ENCODE assay signal across 28 mouse cellular contexts in the genomic region with DNA sequence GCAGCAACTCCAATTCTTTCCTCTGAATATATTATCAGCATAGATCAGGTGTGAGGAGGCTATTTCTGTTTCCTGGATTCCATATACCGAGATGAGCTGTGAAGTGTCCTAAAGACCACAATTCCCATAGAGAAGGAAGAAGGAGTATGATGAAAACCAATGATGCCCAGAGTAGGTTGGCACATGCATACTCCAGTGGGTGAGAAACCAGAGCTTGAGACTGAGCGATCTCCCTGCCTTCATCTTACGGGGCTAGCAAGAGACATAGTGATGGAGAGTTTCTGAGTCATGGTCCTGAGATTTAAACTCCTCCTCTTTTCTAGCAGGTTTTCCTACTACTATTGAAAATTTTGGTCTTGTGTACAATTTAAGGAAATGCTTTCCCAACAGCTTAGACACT.
"Had no signal": no experiment of that assay in that cellular context is flagged by ENCODE, and none has a peak within 500 bp of the region (broad histone marks: within the 10 kb centered on the region; RNA-seq: fewer than 3 reads in every experiment).

No protein-coding gene starts in this region.

- H3K9ac ChIP-seq: embryonic facial prominence, embryonic 12.5 days; embryonic facial prominence, embryonic 13.5 days; embryonic facial prominence, embryonic 15.5 days; forebrain, embryonic 12.5 days; forebrain, embryonic 13.5 days; forebrain, embryonic 15.5 days; forebrain, postnatal 0 days had no signal

- H3K9me3 ChIP-seq: embryonic facial prominence, embryonic 10.5 days; embryonic facial prominence, embryonic 12.5 days; embryonic facial prominence, embryonic 15.5 days; forebrain, embryonic 12.5 days; forebrain, embryonic 13.5 days; forebrain, embryonic 15.5 days had no signal

- ATAC-seq: forebrain, embryonic 13.5 days; forebrain, embryonic 14.5 days; forebrain, embryonic 15.5 days; forebrain, embryonic 16.5 days; forebrain, postnatal 0 days had no signal

- DNase-seq: cerebellum, adult 2 months; cerebellum, adult 8-10 months; cerebellum, adult 9-10 months; cerebellum, adult 9-11 months; cerebellum, postnatal 10 days; cerebellum, postnatal 14 days; cerebellum, postnatal 25 days; cerebellum, postnatal 36 days; embryo, embryonic 11 days; forebrain, postnatal 0 days; gastrocnemius, adult 2 months; gastrocnemius, postnatal 10 days; gastrocnemius, postnatal 14 days; gastrocnemius, postnatal 25 days; gastrocnemius, postnatal 36 days; heart, adult 18-20 months; heart, adult 2 months had no signal

- H3K27me3 ChIP-seq: embryonic facial prominence, embryonic 12.5 days; embryonic facial prominence, embryonic 15.5 days; forebrain, embryonic 13.5 days had no signal

- H3K4me1 ChIP-seq: embryonic facial prominence, embryonic 12.5 days; embryonic facial prominence, embryonic 13.5 days; embryonic facial prominence, embryonic 15.5 days; forebrain, embryonic 12.5 days; forebrain, embryonic 13.5 days; forebrain, embryonic 15.5 days had no signal

- H3K4me3 ChIP-seq: embryonic facial prominence, embryonic 10.5 days; embryonic facial prominence, embryonic 12.5 days; embryonic facial prominence, embryonic 13.5 days; embryonic facial prominence, embryonic 15.5 days; erythroblast, embryonic 14.5 days; forebrain, embryonic 10.5 days; forebrain, embryonic 12.5 days; forebrain, embryonic 13.5 days; forebrain, embryonic 15.5 days; gastrocnemius, adult 2 months; heart, adult 2 months had no signal

- H3K36me3 ChIP-seq: embryonic facial prominence, embryonic 10.5 days; embryonic facial prominence, embryonic 12.5 days; embryonic facial prominence, embryonic 13.5 days; embryonic facial prominence, embryonic 15.5 days; forebrain, embryonic 10.5 days; forebrain, embryonic 12.5 days; forebrain, embryonic 15.5 days had no signal

- H3K27ac ChIP-seq: embryonic facial prominence, embryonic 10.5 days; embryonic facial prominence, embryonic 12.5 days; embryonic facial prominence, embryonic 13.5 days; embryonic facial prominence, embryonic 15.5 days; forebrain, embryonic 10.5 days; forebrain, embryonic 12.5 days; forebrain, embryonic 13.5 days; forebrain, embryonic 15.5 days; gastrocnemius, adult 2 months; heart, adult 2 months had no signal

- H3K4me2 ChIP-seq: embryonic facial prominence, embryonic 12.5 days; embryonic facial prominence, embryonic 13.5 days; embryonic facial prominence, embryonic 15.5 days; forebrain, embryonic 12.5 days; forebrain, embryonic 13.5 days; forebrain, embryonic 15.5 days had no signal
